Comparison of ENCODE assay signal across 11 mouse cellular contexts in genomic region chr7:80202961-80203360, GRCm38 (mm10). TPM values are rescaled to one million over a fixed set of nuclear protein-coding genes. Genes with fewer than 3 reads are reported as not detected.
A peak's percentile ranks its signal among the peaks of the same experiment; 100 is the strongest.
DNase-seq lines count a peak whose midpoint lies in the region; ATAC-seq and TF ChIP-seq lines count a peak whose summit lies in the region.
"Had no signal": no experiment of that assay in that cellular context is flagged by ENCODE, and none has a peak within 500 bp of the region (broad histone marks: within the 10 kb centered on the region; RNA-seq: fewer than 3 reads in every experiment).

No protein-coding gene starts in this region.

- TF ChIP-seq POLR2A in bone marrow, adult 2 months (IDR thresholded peaks at IDR 0.05; ENCODE audit: borderline replicate concordance, control insufficient read depth, low read depth, low read length): no peak

- no peak overlapping the region for H3K9ac ChIP-seq in intestine, embryonic 16.5 days (ENCODE audit: low read depth, low read length)
- H3K9ac ChIP-seq in intestine, embryonic 15.5 days: no peak overlapping the region
- H3K9ac ChIP-seq in intestine, postnatal 0 days (ENCODE audit: low read depth, low read length): no peak overlapping the region
- H3K9ac ChIP-seq in neural tube, embryonic 13.5 days: peak overlapping the region; percentile 41

- no peak for ATAC-seq in intestine, embryonic 16.5 days
- ATAC-seq in intestine, embryonic 15.5 days: no peak
- no peak for ATAC-seq in intestine, postnatal 0 days
- ATAC-seq in neural tube, embryonic 13.5 days (ENCODE audit: low read depth): no peak

- H3K27ac ChIP-seq in intestine, embryonic 16.5 days (ENCODE audit: low read length): peak overlapping the region; percentile 29; the same call in 1 of the 2 replicates
- H3K27ac ChIP-seq in intestine, embryonic 15.5 days: no peak overlapping the region
- H3K27ac ChIP-seq in bone marrow, adult 2 months (ENCODE audit: control insufficient read depth, insufficient read depth, low read depth, low read length, poor library complexity): peak overlapping the region; percentile 53
- peak overlapping the region; percentile 97; the same call in 1 of the 2 replicates for H3K27ac ChIP-seq in intestine, postnatal 0 days (ENCODE audit: low read depth, low read length)
- H3K27ac ChIP-seq in neural tube, embryonic 13.5 days (replicated peaks): peak overlapping the region; percentile 86
- H3K27ac ChIP-seq: limb, embryonic 10.5 days had no signal

- no peaks in the 10 kb centered on the region for H3K36me3 ChIP-seq in intestine, embryonic 16.5 days (ENCODE audit: control insufficient read depth, insufficient read depth, low read length)
- H3K36me3 ChIP-seq in intestine, embryonic 15.5 days: no peaks in the 10 kb centered on the region
- H3K36me3 ChIP-seq in intestine, postnatal 0 days (ENCODE audit: control insufficient read depth, insufficient read depth): peaks cover 17% of the 10 kb centered on the region; the same call in 1 of the 2 replicates
- H3K36me3 ChIP-seq in neural tube, embryonic 13.5 days: 0 out of 2 replicates have a peak, but pooled peaks cover 5% of the 10 kb centered on the region

- TF ChIP-seq CTCF in bone marrow, adult 2 months (IDR thresholded peaks at IDR 0.05; ENCODE audit: control insufficient read depth, insufficient read depth, low read length): no peak; the same call in 1 of the 2 replicates
- TF ChIP-seq CTCF in intestine, postnatal 0 days (IDR thresholded peaks at IDR 0.05; ENCODE audit: low read depth): 0 out of 2 replicates have a peak, but pooled peaks have one; percentile 2

- peaks cover 65% of the 10 kb centered on the region for H3K4me1 ChIP-seq in intestine, embryonic 16.5 days (ENCODE audit: control insufficient read depth, insufficient read depth, low read length)
- H3K4me1 ChIP-seq in intestine, embryonic 15.5 days (replicated peaks): peaks cover 51% of the 10 kb centered on the region
- peaks cover 45% of the 10 kb centered on the region for H3K4me1 ChIP-seq in bone marrow, adult 2 months (ENCODE audit: control insufficient read depth, insufficient read depth, low read length)
- H3K4me1 ChIP-seq in intestine, postnatal 0 days (replicated peaks; ENCODE audit: control insufficient read depth, insufficient read depth, low read length): peaks cover 24% of the 10 kb centered on the region; the same call in 1 of the 2 replicates
- peaks cover 83% of the 10 kb centered on the region for H3K4me1 ChIP-seq in neural tube, embryonic 13.5 days (replicated peaks)

- no peak for DNase-seq in right cerebral cortex, postnatal 10 days (ENCODE audit: low spot score in 2 of 2)
- DNase-seq in lung, adult 18-20 months: no peak
- DNase-seq: cerebellum, adult 2 months; right cerebral cortex, postnatal 25 days; thymus, adult 18-20 months had no signal

- 88% methylated on average over 5 of the region's 5 CpGs for WGBS in intestine, embryonic 16.5 days
- 84% methylated on average over 5 of the region's 5 CpGs for WGBS in intestine, embryonic 15.5 days
- 41% methylated on average over 5 of the region's 5 CpGs for WGBS in bone marrow, adult 2 months
- WGBS in intestine, postnatal 0 days: 81% methylated on average over 5 of the region's 5 CpGs
- WGBS in neural tube, embryonic 13.5 days: 83% methylated on average over 5 of the region's 5 CpGs

- no peaks in the 10 kb centered on the region for H3K9me3 ChIP-seq in intestine, embryonic 16.5 days (ENCODE audit: control insufficient read depth, low read length)
- no peaks in the 10 kb centered on the region for H3K9me3 ChIP-seq in intestine, embryonic 15.5 days
- no peaks in the 10 kb centered on the region for H3K9me3 ChIP-seq in intestine, postnatal 0 days (ENCODE audit: control insufficient read depth)
- no peaks in the 10 kb centered on the region for H3K9me3 ChIP-seq in neural tube, embryonic 13.5 days
- H3K9me3 ChIP-seq: limb, embryonic 10.5 days had no signal

- no peaks in the 10 kb centered on the region for H3K27me3 ChIP-seq in intestine, embryonic 16.5 days (replicated peaks; ENCODE audit: control insufficient read depth, insufficient read depth, low read length)
- H3K27me3 ChIP-seq in intestine, embryonic 15.5 days (replicated peaks): no peaks in the 10 kb centered on the region
- no peaks in the 10 kb centered on the region for H3K27me3 ChIP-seq in intestine, postnatal 0 days (replicated peaks; ENCODE audit: control insufficient read depth, insufficient read depth, low read length)
- H3K27me3 ChIP-seq in neural tube, embryonic 13.5 days: no peaks in the 10 kb centered on the region

- H3K4me2 ChIP-seq in intestine, embryonic 16.5 days (ENCODE audit: low read depth, low read length): no peak overlapping the region
- H3K4me2 ChIP-seq in intestine, embryonic 15.5 days (replicated peaks): no peak overlapping the region
- no peak overlapping the region for H3K4me2 ChIP-seq in intestine, postnatal 0 days (replicated peaks; ENCODE audit: low read depth)
- peak overlapping the region; percentile 13; the same call in 1 of the 2 replicates for H3K4me2 ChIP-seq in neural tube, embryonic 13.5 days

- no peak overlapping the region for H3K4me3 ChIP-seq in intestine, embryonic 16.5 days (ENCODE audit: low read length)
- no peak overlapping the region for H3K4me3 ChIP-seq in intestine, embryonic 15.5 days (replicated peaks)
- peak overlapping the region; percentile 6 for H3K4me3 ChIP-seq in bone marrow, adult 2 months (replicated peaks; ENCODE audit: control insufficient read depth, low read depth, low read length)
- no peak overlapping the region for H3K4me3 ChIP-seq in intestine, postnatal 0 days (ENCODE audit: low read depth, low read length)
- H3K4me3 ChIP-seq in neural tube, embryonic 13.5 days: no peak overlapping the region
- H3K4me3 ChIP-seq: limb, embryonic 10.5 days had no signal

RNA-seq across cellular contexts. Expression of gene Sema4b, which starts 16.3 kb away (rescaled TPM):
- polyA plus RNA-seq in intestine, embryonic 16.5 days (2015; fragmentation: Nextera tagmentation; extraction: Ambion mirVana): 14.9 and 16.3 TPM in 2 replicates
- 16.8 and 16.9 TPM in 2 replicates for polyA plus RNA-seq in intestine, embryonic 15.5 days (2015; fragmentation: Nextera tagmentation; extraction: Ambion mirVana)
- polyA plus RNA-seq in bone marrow, adult 2 months (2011; ENCODE audit: insufficient read depth, insufficient read length, low replicate concordance, missing spikeins): 33.7 and 51.6 TPM in 2 replicates
- polyA plus RNA-seq in intestine, postnatal 0 days (2015; fragmentation: Nextera tagmentation; extraction: Ambion mirVana): 23.1 and 25.1 TPM in 2 replicates
- polyA plus RNA-seq in neural tube, embryonic 13.5 days (2015; fragmentation: Nextera tagmentation; extraction: Ambion mirVana): 22.1 and 23.2 TPM in 2 replicates

RNA-seq across cellular contexts. Expression of gene Cib1, which starts 29.7 kb away (rescaled TPM):
- 285 and 306 TPM in 2 replicates for polyA plus RNA-seq in intestine, embryonic 16.5 days (2015; fragmentation: Nextera tagmentation; extraction: Ambion mirVana)
- polyA plus RNA-seq in intestine, embryonic 15.5 days (2015; fragmentation: Nextera tagmentation; extraction: Ambion mirVana): 199 and 237 TPM in 2 replicates
- polyA plus RNA-seq in bone marrow, adult 2 months (2011; ENCODE audit: insufficient read depth, insufficient read length, low replicate concordance, missing spikeins): 81.7 and 82.5 TPM in 2 replicates
- 526 and 531 TPM in 2 replicates for polyA plus RNA-seq in intestine, postnatal 0 days (2015; fragmentation: Nextera tagmentation; extraction: Ambion mirVana)
- polyA plus RNA-seq in neural tube, embryonic 13.5 days (2015; fragmentation: Nextera tagmentation; extraction: Ambion mirVana): 31.0 and 34.6 TPM in 2 replicates

RNA-seq across cellular contexts. Expression of gene Gdpgp1, which starts 29.7 kb away (rescaled TPM):
- polyA plus RNA-seq in intestine, embryonic 16.5 days (2015; fragmentation: Nextera tagmentation; extraction: Ambion mirVana): 7.6 and 8.1 TPM in 2 replicates
- polyA plus RNA-seq in intestine, embryonic 15.5 days (2015; fragmentation: Nextera tagmentation; extraction: Ambion mirVana): 6.5 and 6.6 TPM in 2 replicates
- polyA plus RNA-seq in bone marrow, adult 2 months (2011; ENCODE audit: insufficient read depth, insufficient read length, low replicate concordance, missing spikeins): 1.1 and 1.8 TPM in 2 replicates
- 6.5 and 7.4 TPM in 2 replicates for polyA plus RNA-seq in intestine, postnatal 0 days (2015; fragmentation: Nextera tagmentation; extraction: Ambion mirVana)
- polyA plus RNA-seq in neural tube, embryonic 13.5 days (2015; fragmentation: Nextera tagmentation; extraction: Ambion mirVana): 4.5 TPM in 2 replicates

RNA-seq across cellular contexts. Expression of gene Ttll13, which starts 43.2 kb away (rescaled TPM):
- 0.56 and 0.69 TPM in 2 replicates for polyA plus RNA-seq in intestine, embryonic 16.5 days (2015; fragmentation: Nextera tagmentation; extraction: Ambion mirVana)
- 0.96 and 1.3 TPM in 2 replicates for polyA plus RNA-seq in intestine, embryonic 15.5 days (2015; fragmentation: Nextera tagmentation; extraction: Ambion mirVana)
- polyA plus RNA-seq in bone marrow, adult 2 months (2011; ENCODE audit: insufficient read depth, insufficient read length, low replicate concordance, missing spikeins): not detected in 2 replicates
- polyA plus RNA-seq in intestine, postnatal 0 days (2015; fragmentation: Nextera tagmentation; extraction: Ambion mirVana): 0.77 and 1.3 TPM in 2 replicates
- polyA plus RNA-seq in neural tube, embryonic 13.5 days (2015; fragmentation: Nextera tagmentation; extraction: Ambion mirVana): 1.6 and 2.8 TPM in 2 replicates

RNA-seq across cellular contexts. Expression of gene Ngrn, which starts 58.1 kb away (rescaled TPM):
- 52.0 and 57.8 TPM in 2 replicates for polyA plus RNA-seq in intestine, embryonic 16.5 days (2015; fragmentation: Nextera tagmentation; extraction: Ambion mirVana)
- 51.3 and 52.8 TPM in 2 replicates for polyA plus RNA-seq in intestine, embryonic 15.5 days (2015; fragmentation: Nextera tagmentation; extraction: Ambion mirVana)
- 12.7 and 26.8 TPM in 2 replicates for polyA plus RNA-seq in bone marrow, adult 2 months (2011; ENCODE audit: insufficient read depth, insufficient read length, low replicate concordance, missing spikeins)
- polyA plus RNA-seq in intestine, postnatal 0 days (2015; fragmentation: Nextera tagmentation; extraction: Ambion mirVana): 28.2 and 30.2 TPM in 2 replicates
- polyA plus RNA-seq in neural tube, embryonic 13.5 days (2015; fragmentation: Nextera tagmentation; extraction: Ambion mirVana): 57.5 and 62.6 TPM in 2 replicates
